Mouse (Mus musculus): ENCODE results near the gene Arfip1. TPM values are rescaled to one million over a fixed set of nuclear protein-coding genes. Genes with fewer than 3 reads are reported as not detected.

Gene Arfip1
- total RNA-seq, 2 experiments from 2014 or later: 18.2 to 18.7 TPM

- no peak for TF ChIP-seq CTCF (conservative IDR thresholded peaks at IDR 0.05)
- Histone ChIP-seq H3K27ac (no peak overlapping the region), H3K4me3 (no peak overlapping the region)
- DNase-seq (ENCODE audit: low spot score in 2 of 2): no peak
These were observed 104.2 kb downstream of the Arfip1 start for GRCm38 (mm10) chr3:84478195-84478594.

- TF ChIP-seq CTCF (conservative IDR thresholded peaks at IDR 0.05): no peak
- H3K27ac ChIP-seq: no peak overlapping the region
- no peak overlapping the region for H3K4me3 ChIP-seq
- no peak for DNase-seq (ENCODE audit: low spot score in 2 of 2)
These were observed 104.9 kb downstream of the Arfip1 start for GRCm38 (mm10) chr3:84477498-84477897.

GRCm38 (mm10) chr3:84474981-84475775 is 107.2 kb downstream of the Arfip1 start:
- Histone ChIP-seq H3K4me3 (no peak overlapping the region), H3K27ac (no peak overlapping the region)
- no peak for TF ChIP-seq CTCF (conservative IDR thresholded peaks at IDR 0.05)
- DNase-seq (ENCODE audit: low spot score in 2 of 2): no peak

- Histone ChIP-seq H3K27ac (no peak overlapping the region), H3K4me3 (no peak overlapping the region)
- TF ChIP-seq CTCF (conservative IDR thresholded peaks at IDR 0.05): no peak
- no peak for DNase-seq (ENCODE audit: low spot score in 2 of 2)
These were observed 108.0 kb downstream of the Arfip1 start for GRCm38 (mm10) chr3:84474398-84474797.

GRCm38 (mm10) chr3:84472955-84473354 is 109.5 kb downstream of the Arfip1 start:
- no peak for TF ChIP-seq CTCF (conservative IDR thresholded peaks at IDR 0.05)
- no peak for DNase-seq (ENCODE audit: low spot score in 2 of 2)
- Histone ChIP-seq H3K27ac (no peak overlapping the region), H3K4me3 (no peak overlapping the region)

- H3K4me3 ChIP-seq: no peak overlapping the region
- TF ChIP-seq CTCF (conservative IDR thresholded peaks at IDR 0.05): no peak
- H3K27ac ChIP-seq: no peak overlapping the region
- no peak for DNase-seq (ENCODE audit: low spot score in 2 of 2)
These were observed 109.9 kb downstream of the Arfip1 start for GRCm38 (mm10) chr3:84472527-84472926.

- no peak for TF ChIP-seq CTCF (conservative IDR thresholded peaks at IDR 0.05)
- no peak for DNase-seq (ENCODE audit: low spot score in 2 of 2)
- no peak overlapping the region for H3K27ac ChIP-seq
- H3K4me3 ChIP-seq: no peak overlapping the region
These were observed 111.3 kb downstream of the Arfip1 start for GRCm38 (mm10) chr3:84471146-84471545.

- H3K27ac ChIP-seq: no peak overlapping the region
- no peak for TF ChIP-seq CTCF (conservative IDR thresholded peaks at IDR 0.05)
- H3K4me3 ChIP-seq: no peak overlapping the region
- DNase-seq (ENCODE audit: low spot score in 2 of 2): no peak
These were observed 114.3 kb downstream of the Arfip1 start for GRCm38 (mm10) chr3:84468111-84468453.

- DNase-seq (ENCODE audit: low spot score in 2 of 2): no peak
- TF ChIP-seq CTCF (conservative IDR thresholded peaks at IDR 0.05): no peak
- H3K4me3 ChIP-seq: no peak overlapping the region
- H3K27ac ChIP-seq: no peak overlapping the region
These were observed 114.9 kb downstream of the Arfip1 start for GRCm38 (mm10) chr3:84467419-84468110.

GRCm38 (mm10) chr3:84465822-84466500 is 116.5 kb downstream of the Arfip1 start:
- no peak overlapping the region for H3K27ac ChIP-seq
- no peak for TF ChIP-seq CTCF (conservative IDR thresholded peaks at IDR 0.05)
- no peak for DNase-seq (ENCODE audit: low spot score in 2 of 2)
- H3K4me3 ChIP-seq: no peak overlapping the region

GRCm38 (mm10) chr3:84461687-84462086 is 120.7 kb downstream of the Arfip1 start:
- Histone ChIP-seq H3K27ac (no peak overlapping the region), H3K4me3 (no peak overlapping the region)
- DNase-seq (ENCODE audit: low spot score in 2 of 2): no peak
- no peak for TF ChIP-seq CTCF (conservative IDR thresholded peaks at IDR 0.05)

- no peak overlapping the region for H3K27ac ChIP-seq
- no peak overlapping the region for H3K4me3 ChIP-seq
- TF ChIP-seq CTCF (conservative IDR thresholded peaks at IDR 0.05): no peak
These were observed 121.5 kb downstream of the Arfip1 start for GRCm38 (mm10) chr3:84460952-84461351.

GRCm38 (mm10) chr3:84460499-84460898 is 121.9 kb downstream of the Arfip1 start:
- no peak for TF ChIP-seq CTCF (conservative IDR thresholded peaks at IDR 0.05)

More at GRCm38 (mm10) chr3:84460952-84461351, 121.5 kb downstream of the Arfip1 start:
- no peak for DNase-seq (ENCODE audit: low spot score in 2 of 2)

More at GRCm38 (mm10) chr3:84460499-84460898, 121.9 kb downstream of the Arfip1 start:
- Histone ChIP-seq H3K4me3 (no peak overlapping the region), H3K27ac (no peak overlapping the region)
- no peak for DNase-seq (ENCODE audit: low spot score in 2 of 2)

All from layer of hippocampus, adult 2 months (tissue).